Mouse (Mus musculus) forebrain, embryonic 14.5 days (tissue): ENCODE data around the gene Scn11a. TPM values are rescaled to one million over a fixed set of nuclear protein-coding genes. Genes with fewer than 3 reads are reported as not detected.

Experiments used
- ATAC-seq: fragments of 200-750 bp; cut with Nextera tagmentation; 2 replicates; pipeline ENCODE4 v1.8.0; 2017; ENCODE audit warnings: mild to moderate bottlenecking, moderate library complexity
- DNase-seq: peaks from one replicate; pipeline ENCODE4 v3.0.0-alpha.2; 2015; ENCODE audit warnings: low spot score
- H3K27ac ChIP-seq: fragments of 300-500 bp; sonication (generic); 2 replicates; pipeline ENCODE4 v1.5.1; 2014; ENCODE audit warnings: low read depth, mild to moderate bottlenecking, control low read depth, low read length, moderate library complexity
- H3K27me3 ChIP-seq: fragments of 300-500 bp; sonication (generic); replicated peaks from 2 replicates; pipeline ENCODE4 v1.6.1; 2014; ENCODE audit warnings: low read length, control low read depth, mixed read lengths; ENCODE audit not compliant: control insufficient read depth, insufficient read depth
- H3K36me3 ChIP-seq: fragments of 300-500 bp; sonication (generic); 2 replicates; pipeline ENCODE4 v1.6.1; 2014; ENCODE audit warnings: low read length, control low read depth; ENCODE audit not compliant: control insufficient read depth, insufficient read depth
- H3K4me1 ChIP-seq: fragments of 300-500 bp; sonication (generic); 2 replicates; pipeline ENCODE4 v1.6.1; 2014; ENCODE audit warnings: antibody characterized with exemption, low read length, control low read depth; ENCODE audit not compliant: control insufficient read depth, insufficient read depth
- H3K4me2 ChIP-seq: fragments of 300-500 bp; sonication (generic); 2 replicates; pipeline ENCODE4 v1.6.1; 2014; ENCODE audit warnings: mild to moderate bottlenecking, control low read depth, low read length
- H3K4me3 ChIP-seq: fragments of 300-500 bp; sonication (generic); 2 replicates; pipeline ENCODE4 v1.5.1; 2014; ENCODE audit warnings: low read depth, low read length, control low read depth
- H3K9ac ChIP-seq: fragments of 300-500 bp; sonication (generic); 2 replicates; pipeline ENCODE4 v1.6.1; 2014; ENCODE audit warnings: mild to moderate bottlenecking, low read length, control low read depth, moderate library complexity
- H3K9me3 ChIP-seq: fragments of 300-500 bp; sonication (generic); replicated peaks from 2 replicates; pipeline ENCODE4 v1.6.1; 2016; ENCODE audit warnings: low read length, control low read depth, mixed read lengths; ENCODE audit not compliant: control insufficient read depth
- WGBS: fragments of 180-500 bp; shearing (Covaris S2); extraction: QIAGEN DNeasy Blood & Tissue Kit; methylation state at CpG from one replicate; pipeline ENCODE4 v1.1.7; 2014; 5-methylcytosine and 5-hydroxymethylcytosine counted together
- polyA plus RNA-seq: library from polyadenylated mRNA; unstranded; fragments of >200 nt; fragmentation: Nextera tagmentation; extraction: Ambion mirVana; gene quantifications from 2 replicates; pipeline ENCODE4 v1.2.1, GENCODE M21; 2014

Gene Scn11a
- polyA plus RNA-seq, 1 experiment from 2014 or later, result 0.14 TPM

GRCm38 (mm10) chr9:119804501-119804847, 20.8 kb downstream of the Scn11a start:
- WGBS, result 74% methylated on average over 11 of the region's 11 CpGs
- H3K9ac ChIP-seq, result peak overlapping the region; percentile 35; the same call in 1 of the 2 replicates

DNA sequence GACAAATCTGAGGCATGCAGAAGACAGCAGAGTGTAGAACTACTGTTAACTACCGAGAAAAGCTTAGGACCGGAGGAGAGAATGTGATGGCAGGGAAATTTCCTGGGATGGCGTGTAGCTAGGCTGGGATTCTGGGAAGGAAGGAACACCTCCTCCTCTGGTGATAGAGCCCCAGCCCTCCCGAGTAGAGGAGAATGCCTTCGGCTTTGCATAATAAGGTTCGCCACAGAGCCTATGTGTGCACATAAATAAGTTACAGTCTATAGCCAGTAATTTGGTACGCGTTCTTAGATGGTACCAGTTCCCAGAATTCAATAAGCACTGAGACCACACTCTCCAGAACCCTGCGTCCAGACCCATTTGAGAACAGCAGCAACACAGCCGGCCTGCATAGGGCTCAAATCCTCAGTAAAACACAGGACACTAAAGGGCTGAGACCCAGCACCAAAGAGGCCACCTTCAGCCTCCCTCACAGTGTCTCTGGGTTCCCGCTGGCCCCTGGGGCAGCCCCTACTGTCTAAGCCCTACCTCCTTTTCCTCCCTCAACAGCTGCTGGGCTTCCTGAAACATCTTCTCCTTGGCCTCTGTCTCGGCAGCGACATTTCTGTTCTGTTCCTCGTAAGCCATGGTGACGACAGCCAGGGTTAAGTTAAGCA, 21.3 kb downstream of the Scn11a start:
- Histone ChIP-seq H3K4me2 (peak overlapping the region; percentile 11; the same call in 1 of the 2 replicates), H3K4me3 (no peak overlapping the region), H3K27me3 (no peaks in the 10 kb centered on the region), H3K36me3 (no peaks in the 10 kb centered on the region), H3K9me3 (no peaks in the 10 kb centered on the region), H3K9ac (peak overlapping the region; percentile 35; the same call in 1 of the 2 replicates), H3K27ac (peak overlapping the region; percentile 77), H3K4me1 (peaks cover 26% of the 10 kb centered on the region)
- DNase-seq (peak; percentile 41), ATAC-seq (peak; percentile 64)
- WGBS, result 21% methylated on average over 15 of the region's 15 CpGs

More at GRCm38 (mm10) chr9:119804501-119804847, 20.8 kb downstream of the Scn11a start:
- no peaks in the 10 kb centered on the region for H3K27me3 ChIP-seq
- no peak for DNase-seq
- H3K4me1 ChIP-seq, result peaks cover 26% of the 10 kb centered on the region
- H3K4me3 ChIP-seq, result no peak overlapping the region
- no peaks in the 10 kb centered on the region for H3K36me3 ChIP-seq
- ATAC-seq, result no peak
- no peaks in the 10 kb centered on the region for H3K9me3 ChIP-seq
- H3K27ac ChIP-seq, result peak overlapping the region; percentile 77
- no peak overlapping the region for H3K4me2 ChIP-seq

- DNase-seq, result peak; percentile 87
- no peaks in the 10 kb centered on the region for H3K9me3 ChIP-seq
- H3K27ac ChIP-seq, result peak overlapping the region; percentile 77
- no peak overlapping the region for H3K4me3 ChIP-seq
- no peaks in the 10 kb centered on the region for H3K27me3 ChIP-seq
- no peak overlapping the region for H3K9ac ChIP-seq
- H3K4me2 ChIP-seq, result peak overlapping the region; percentile 11; the same call in 1 of the 2 replicates
- ATAC-seq, result peak; percentile 90
- 8% methylated on average over 16 of the region's 16 CpGs for WGBS
- H3K4me1 ChIP-seq, result peaks cover 26% of the 10 kb centered on the region
- no peaks in the 10 kb centered on the region for H3K36me3 ChIP-seq
Observed at GRCm38 (mm10) chr9:119803169-119803827, 22.0 kb downstream of the Scn11a start.

DNA sequence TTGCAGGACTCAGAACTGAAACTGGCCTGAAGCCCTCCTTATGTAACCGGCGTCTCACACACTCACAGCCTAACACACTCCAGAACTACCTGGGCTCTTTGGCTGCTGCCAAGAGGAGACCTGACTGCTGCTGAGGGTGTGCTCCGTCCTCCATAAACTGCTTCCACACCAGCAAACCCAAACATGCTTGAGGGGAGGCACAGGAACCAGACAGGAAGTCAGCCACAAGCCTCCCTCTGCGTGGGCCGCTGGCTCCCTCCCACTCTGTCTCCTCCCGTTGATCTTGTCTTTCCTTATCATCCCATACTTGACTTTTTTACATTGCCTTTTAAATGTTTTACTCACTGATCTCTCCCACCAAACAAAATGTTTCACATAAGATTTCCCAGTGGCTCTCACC, 23.8 kb downstream of the Scn11a start:
- peaks cover 26% of the 10 kb centered on the region for H3K4me1 ChIP-seq
- H3K4me3 ChIP-seq, result no peak overlapping the region
- H3K36me3 ChIP-seq, result no peaks in the 10 kb centered on the region
- no peak overlapping the region for H3K27ac ChIP-seq
- WGBS, result 81% methylated on average over 6 of the region's 6 CpGs
- H3K27me3 ChIP-seq, result no peaks in the 10 kb centered on the region
- DNase-seq, result no peak
- H3K9ac ChIP-seq, result no peak overlapping the region
- no peak for ATAC-seq
- H3K4me2 ChIP-seq, result no peak overlapping the region
- no peaks in the 10 kb centered on the region for H3K9me3 ChIP-seq

DNA sequence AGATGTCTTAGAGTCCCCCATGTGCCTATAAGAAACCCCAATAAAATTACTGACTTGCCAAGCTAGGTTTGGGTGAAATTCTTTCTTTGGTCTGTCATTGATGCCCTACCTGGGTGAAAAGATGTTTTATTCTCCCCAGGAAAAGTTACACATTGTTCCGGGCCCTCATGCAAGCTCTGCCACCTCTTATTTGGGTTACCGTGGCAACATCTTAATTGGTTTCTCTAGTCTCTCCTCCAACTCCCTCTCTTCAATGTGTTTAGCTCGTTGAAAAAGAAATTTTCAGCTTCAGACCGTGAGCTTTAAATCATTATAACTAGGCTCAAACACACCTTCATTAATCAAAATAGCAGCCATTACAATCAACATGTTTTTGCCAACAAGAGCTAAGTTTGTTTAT, 28.5 kb downstream of the Scn11a start:
- Histone ChIP-seq H3K9me3 (no peaks in the 10 kb centered on the region), H3K27me3 (no peaks in the 10 kb centered on the region), H3K27ac (no peak overlapping the region), H3K4me2 (no peak overlapping the region), H3K4me3 (no peak overlapping the region), H3K4me1 (no peaks in the 10 kb centered on the region), H3K9ac (no peak overlapping the region), H3K36me3 (no peaks in the 10 kb centered on the region)
- DNase-seq (peak; percentile 22), ATAC-seq (no peak)
- 27% methylated on average over 4 of the region's 4 CpGs for WGBS

DNA sequence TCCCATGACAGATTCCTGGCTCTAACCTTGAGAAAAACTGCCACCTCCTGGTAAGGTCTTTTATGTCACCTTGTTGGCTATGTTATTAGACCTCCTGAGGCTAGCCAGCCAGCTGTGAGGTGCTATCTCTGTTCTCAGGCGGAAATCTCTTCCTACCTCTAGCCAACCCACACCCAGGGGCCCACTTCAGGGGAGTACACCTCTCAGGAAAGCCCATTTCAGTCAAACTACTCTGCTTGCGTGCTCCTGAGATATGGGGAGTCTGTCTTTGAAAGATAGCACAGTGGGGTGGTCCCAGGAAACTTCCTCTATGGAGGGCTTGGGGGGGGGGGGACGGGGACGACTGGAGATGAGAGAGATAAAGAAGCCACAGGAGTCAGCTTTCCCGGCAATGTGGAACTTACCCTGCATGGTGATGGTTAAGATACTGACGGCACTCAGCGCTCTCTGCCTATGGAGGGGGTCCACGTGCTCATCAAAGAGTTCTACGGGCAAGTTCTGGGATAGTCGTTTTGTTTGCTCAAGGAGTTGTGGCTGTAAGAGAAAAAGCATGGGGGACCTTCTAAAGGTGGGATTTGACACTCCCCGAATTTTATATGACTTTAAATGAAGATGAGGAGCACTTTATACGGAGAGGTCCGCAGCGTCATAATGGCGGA, 29.9 kb downstream of the Scn11a start:
- ATAC-seq (no peak), DNase-seq (no peak)
- H3K4me1 ChIP-seq, result no peaks in the 10 kb centered on the region
- H3K4me2 ChIP-seq, result no peak overlapping the region
- 85% methylated on average over 15 of the region's 15 CpGs for WGBS
- H3K36me3 ChIP-seq, result no peaks in the 10 kb centered on the region
- no peaks in the 10 kb centered on the region for H3K9me3 ChIP-seq
- H3K4me3 ChIP-seq, result no peak overlapping the region
- H3K27ac ChIP-seq, result no peak overlapping the region
- H3K9ac ChIP-seq, result no peak overlapping the region
- H3K27me3 ChIP-seq, result no peaks in the 10 kb centered on the region

DNA sequence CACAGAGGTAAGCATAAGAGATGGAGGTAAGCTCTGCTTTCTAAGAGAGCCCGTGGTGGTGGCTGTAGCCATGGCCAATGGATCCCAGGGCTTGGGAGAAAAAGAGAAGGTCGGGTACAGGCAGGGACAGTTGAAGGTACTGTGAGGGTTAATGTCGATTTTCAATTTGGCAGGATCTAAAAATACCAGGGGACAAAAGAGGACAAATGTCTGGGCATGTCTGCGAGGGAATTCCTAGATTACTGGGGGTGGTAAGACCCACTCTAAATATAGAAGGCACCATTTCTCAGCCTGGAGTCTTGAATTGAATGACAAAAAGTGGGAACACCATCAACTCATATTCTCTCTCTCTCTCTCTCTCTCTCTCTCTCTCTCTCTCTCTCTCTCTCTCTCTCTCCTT, 30.8 kb downstream of the Scn11a start:
- no peak for DNase-seq
- H3K9me3 ChIP-seq, result no peaks in the 10 kb centered on the region
- H3K4me2 ChIP-seq, result no peak overlapping the region
- 69% methylated on average over 4 of the region's 4 CpGs for WGBS
- no peaks in the 10 kb centered on the region for H3K4me1 ChIP-seq
- H3K4me3 ChIP-seq, result no peak overlapping the region
- H3K36me3 ChIP-seq, result no peaks in the 10 kb centered on the region
- ATAC-seq, result no peak
- no peak overlapping the region for H3K9ac ChIP-seq
- H3K27ac ChIP-seq, result no peak overlapping the region
- no peaks in the 10 kb centered on the region for H3K27me3 ChIP-seq

DNA sequence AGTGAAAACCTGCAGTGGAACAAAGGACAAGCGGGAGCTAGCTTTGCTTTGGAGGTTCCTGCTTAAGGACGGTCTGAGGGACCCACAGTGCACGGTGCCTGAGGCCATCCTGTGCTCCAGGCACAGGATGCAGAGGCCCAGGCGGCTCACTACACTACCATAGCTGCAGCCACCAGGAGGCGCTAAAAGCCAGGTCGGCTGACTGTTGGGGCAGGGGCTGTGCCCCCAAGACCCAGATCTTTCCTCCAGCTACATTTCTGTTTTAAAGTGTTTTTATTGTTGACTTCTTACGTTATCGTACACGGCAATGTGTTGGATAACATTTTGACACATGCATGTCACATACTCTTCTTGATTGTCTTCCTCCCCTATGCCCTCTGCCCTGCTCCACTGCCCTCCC, 32.8 kb downstream of the Scn11a start:
- no peaks in the 10 kb centered on the region for H3K9me3 ChIP-seq
- no peaks in the 10 kb centered on the region for H3K27me3 ChIP-seq
- no peaks in the 10 kb centered on the region for H3K36me3 ChIP-seq
- ATAC-seq, result no peak
- WGBS, result 60% methylated on average over 9 of the region's 9 CpGs
- H3K27ac ChIP-seq, result no peak overlapping the region
- peak; percentile 19 for DNase-seq
- no peak overlapping the region for H3K4me3 ChIP-seq
- H3K4me1 ChIP-seq, result no peaks in the 10 kb centered on the region
- no peak overlapping the region for H3K4me2 ChIP-seq
- H3K9ac ChIP-seq, result no peak overlapping the region

DNA sequence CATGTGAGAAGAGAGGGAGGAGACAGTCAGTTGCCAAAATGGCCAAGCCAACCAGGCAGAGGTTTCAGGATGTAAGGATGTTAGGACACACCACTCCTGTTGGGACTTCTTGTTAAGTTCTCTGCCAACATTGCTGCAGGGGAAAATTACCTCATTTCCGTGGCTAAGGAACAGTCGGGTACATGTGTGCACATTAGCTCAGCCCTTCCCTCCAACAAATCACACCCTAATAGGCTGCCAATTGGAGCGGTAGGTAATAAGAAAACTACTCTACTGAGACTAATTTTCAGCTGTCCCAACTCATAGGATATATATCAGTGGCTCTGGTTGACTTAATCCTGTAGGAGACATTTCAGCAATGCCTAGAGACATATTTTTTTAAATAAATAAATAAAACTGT, 44.4 kb downstream of the Scn11a start:
- Histone ChIP-seq H3K9me3 (no peaks in the 10 kb centered on the region), H3K36me3 (no peaks in the 10 kb centered on the region), H3K4me2 (no peak overlapping the region), H3K27ac (no peak overlapping the region), H3K4me1 (no peaks in the 10 kb centered on the region), H3K27me3 (no peaks in the 10 kb centered on the region), H3K9ac (no peak overlapping the region), H3K4me3 (no peak overlapping the region)
- 60% methylated on average over 3 of the region's 3 CpGs for WGBS
- ATAC-seq, result no peak
- peak; percentile 23 for DNase-seq
